Mouse (Mus musculus): ENCODE results near the gene Vav3. TPM values are rescaled to one million over a fixed set of nuclear protein-coding genes. Genes with fewer than 3 reads are reported as not detected.

The Vav3 gene
- total RNA-seq, 2 experiments from 2014 or later, result 0.94 to 2.6 TPM

- no peak for DNase-seq
- TF ChIP-seq CTCF (IDR thresholded peaks at IDR 0.05), result no peak
- Histone ChIP-seq H3K4me3 (no peak overlapping the region), H3K27ac (no peak overlapping the region)
- intact Hi-C loops (cut with DNase I), result no loop called here
Measured at GRCm38 (mm10) chr3:109323447-109324300, 16.8 kb upstream of the Vav3 start.

GRCm38 (mm10) chr3:109327128-109327527 lies 13.3 kb upstream of the Vav3 start:
- no peak for DNase-seq
- no peak for TF ChIP-seq CTCF (IDR thresholded peaks at IDR 0.05)
- no peak overlapping the region for H3K4me3 ChIP-seq
- H3K27ac ChIP-seq, result no peak overlapping the region
- intact Hi-C loops (cut with DNase I), result no loop called here

- DNase-seq, result no peak
- intact Hi-C loops (cut with DNase I), result no loop called here
- TF ChIP-seq CTCF (IDR thresholded peaks at IDR 0.05), result no peak
- Histone ChIP-seq H3K4me3 (no peak overlapping the region), H3K27ac (no peak overlapping the region)
Measured at GRCm38 (mm10) chr3:109332755-109333154, 7.7 kb upstream of the Vav3 start.

GRCm38 (mm10) chr3:109335470-109335869 lies 5.0 kb upstream of the Vav3 start:
- no peak for DNase-seq
- intact Hi-C loops (cut with DNase I), result no loop called here
- Histone ChIP-seq H3K27ac (no peak overlapping the region), H3K4me3 (no peak overlapping the region)
- no peak for TF ChIP-seq CTCF (IDR thresholded peaks at IDR 0.05)

- H3K4me3 ChIP-seq, result peak overlapping the region; percentile 73; the same call in 1 of the 2 replicates
- DNase-seq, result no peak
- intact Hi-C loops (cut with DNase I), result no loop called here
- TF ChIP-seq CTCF (IDR thresholded peaks at IDR 0.05), result no peak
- H3K27ac ChIP-seq, result peak overlapping the region; percentile 80
Measured at GRCm38 (mm10) chr3:109339290-109339689, 1.2 kb upstream of the Vav3 start.

GRCm38 (mm10) chr3:109339941-109340273 lies 546 bp upstream of the Vav3 start:
- Histone ChIP-seq H3K4me3 (peak overlapping the region; percentile 73), H3K27ac (peak overlapping the region; percentile 80)
- intact Hi-C loops (cut with DNase I), result no loop called here
- TF ChIP-seq CTCF (IDR thresholded peaks at IDR 0.05), result no peak
- peak; percentile 68 for DNase-seq

GRCm38 (mm10) chr3:109341071-109341480 lies 623 bp downstream of the Vav3 start:
- TF ChIP-seq CTCF (IDR thresholded peaks at IDR 0.05), result no peak
- intact Hi-C loops (cut with DNase I), result no loop called here
- no peak for DNase-seq
- peak overlapping the region; percentile 73 for H3K4me3 ChIP-seq
- H3K27ac ChIP-seq, result peak overlapping the region; percentile 80

GRCm38 (mm10) chr3:109341631-109342030 lies 1.2 kb downstream of the Vav3 start:
- peak; percentile 37 for DNase-seq
- no peak for TF ChIP-seq CTCF (IDR thresholded peaks at IDR 0.05)
- peak overlapping the region; percentile 63 for H3K27ac ChIP-seq
- peak overlapping the region; percentile 73 for H3K4me3 ChIP-seq
- intact Hi-C loops (cut with DNase I), result no loop called here

- no peak for TF ChIP-seq CTCF (IDR thresholded peaks at IDR 0.05)
- Histone ChIP-seq H3K27ac (peak overlapping the region; percentile 16), H3K4me3 (no peak overlapping the region)
- no peak for DNase-seq
- intact Hi-C loops (cut with DNase I), result no loop called here
Measured at GRCm38 (mm10) chr3:109351956-109352684, 11.7 kb downstream of the Vav3 start.

GRCm38 (mm10) chr3:109352690-109353089 lies 12.2 kb downstream of the Vav3 start:
- intact Hi-C loops (cut with DNase I), result no loop called here
- Histone ChIP-seq H3K4me3 (no peak overlapping the region), H3K27ac (peak overlapping the region; percentile 13; the same call in 1 of the 2 replicates)
- no peak for DNase-seq
- TF ChIP-seq CTCF (IDR thresholded peaks at IDR 0.05), result no peak

- Histone ChIP-seq H3K27ac (no peak overlapping the region), H3K4me3 (no peak overlapping the region)
- intact Hi-C loops (cut with DNase I), result no loop called here
- DNase-seq, result no peak
- TF ChIP-seq CTCF (IDR thresholded peaks at IDR 0.05), result no peak
Measured at GRCm38 (mm10) chr3:109353814-109354213, 13.4 kb downstream of the Vav3 start.

GRCm38 (mm10) chr3:109355158-109355557 lies 14.7 kb downstream of the Vav3 start:
- intact Hi-C loops (cut with DNase I), result no loop called here
- no peak for DNase-seq
- no peak for TF ChIP-seq CTCF (IDR thresholded peaks at IDR 0.05)

GRCm38 (mm10) chr3:109360746-109361145 lies 20.3 kb downstream of the Vav3 start:
- no peak overlapping the region for H3K27ac ChIP-seq
- no peak for TF ChIP-seq CTCF (IDR thresholded peaks at IDR 0.05)
- intact Hi-C loops (cut with DNase I), result no loop called here
- no peak overlapping the region for H3K4me3 ChIP-seq
- DNase-seq, result no peak

More at GRCm38 (mm10) chr3:109355158-109355557, 14.7 kb downstream of the Vav3 start:
- Histone ChIP-seq H3K27ac (no peak overlapping the region), H3K4me3 (no peak overlapping the region)

All from gastrocnemius, adult 2 months (tissue).